Mouse (Mus musculus): ENCODE measurements around the gene Rasgef1b. TPM values are rescaled to one million over a fixed set of nuclear protein-coding genes. Genes with fewer than 3 reads are reported as not detected.

Gene Rasgef1b
- 25.9 and 30.5 TPM in 2 replicates for polyA plus RNA-seq (2016; fragmentation: Nextera tagmentation; extraction: Ambion mirVana)

GRCm38 (mm10) chr5:99728649-99729212 lies at the start of gene Rasgef1b:
Gene Rasgef1b (minus strand): TSS chr5:99729065.
- Histone ChIP-seq H3K27me3 (peaks cover 29% of the 10 kb centered on the region), H3K36me3 (no peaks in the 10 kb centered on the region), H3K4me3 (peak within 1 kb of the TSS; percentile 63), H3K9ac (peak within 1 kb of the TSS; percentile 68), H3K4me2 (replicated peaks) (peak within 1 kb of the TSS; percentile 100), H3K27ac (peak within 1 kb of the TSS; percentile 76), H3K4me1 (peaks cover 17% of the 10 kb centered on the region), H3K9me3 (replicated peaks) (no peaks in the 10 kb centered on the region)
- under 1% methylated on average over 46 of the region's 53 CpGs for WGBS
- ATAC-seq (ENCODE audit: low FRiP score): peak; percentile 94

GRCm38 (mm10) chr5:99775342-99775741 lies 46.5 kb upstream of the Rasgef1b start:
- Histone ChIP-seq H3K4me2 (replicated peaks) (no peak overlapping the region), H3K27ac (no peak overlapping the region), H3K9me3 (replicated peaks) (0 out of 2 replicates have a peak, but pooled peaks cover under 1% of the 10 kb centered on the region), H3K27me3 (no peaks in the 10 kb centered on the region), H3K36me3 (no peaks in the 10 kb centered on the region), H3K4me1 (0 out of 2 replicates have a peak, but pooled peaks cover 9% of the 10 kb centered on the region), H3K4me3 (no peak overlapping the region), H3K9ac (no peak overlapping the region)
- WGBS: 80% methylated on average over 16 of the region's 16 CpGs
- ATAC-seq (ENCODE audit: low FRiP score): no peak

DNA sequence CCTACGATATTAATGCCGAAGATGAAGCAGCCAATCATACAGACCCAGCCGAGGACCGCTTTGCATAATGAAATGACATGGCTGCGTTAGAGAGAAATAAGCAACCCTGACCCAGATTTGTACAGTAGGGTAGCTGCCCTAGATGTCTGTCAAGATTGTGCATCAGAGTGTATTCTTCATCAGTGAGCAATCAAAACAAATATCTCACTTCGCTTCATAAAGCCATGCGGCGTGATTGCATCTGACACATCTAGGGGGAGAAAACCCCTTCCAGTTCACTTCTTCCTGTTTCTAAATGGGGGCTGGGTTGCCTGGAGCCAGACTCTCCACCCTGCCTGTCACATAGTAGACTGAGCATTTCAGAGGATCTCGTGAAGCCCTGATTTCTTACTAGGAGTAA lies 44.4 kb upstream of the Rasgef1b start:
- WGBS: 67% methylated on average over 9 of the region's 9 CpGs
- Histone ChIP-seq H3K4me1 (0 out of 2 replicates have a peak, but pooled peaks cover 9% of the 10 kb centered on the region), H3K9me3 (replicated peaks) (0 out of 2 replicates have a peak, but pooled peaks cover 6% of the 10 kb centered on the region), H3K4me3 (no peak overlapping the region), H3K27me3 (no peaks in the 10 kb centered on the region), H3K27ac (no peak overlapping the region; the same call in 1 of the 2 replicates), H3K36me3 (no peaks in the 10 kb centered on the region), H3K9ac (no peak overlapping the region), H3K4me2 (replicated peaks) (no peak overlapping the region)
- peak; percentile 61; the same call in 1 of the 2 replicates for ATAC-seq (ENCODE audit: low FRiP score)

- H3K9me3 ChIP-seq (replicated peaks): no peaks in the 10 kb centered on the region
Measured at GRCm38 (mm10) chr5:99764246-99764645, 35.4 kb upstream of the Rasgef1b start.

DNA sequence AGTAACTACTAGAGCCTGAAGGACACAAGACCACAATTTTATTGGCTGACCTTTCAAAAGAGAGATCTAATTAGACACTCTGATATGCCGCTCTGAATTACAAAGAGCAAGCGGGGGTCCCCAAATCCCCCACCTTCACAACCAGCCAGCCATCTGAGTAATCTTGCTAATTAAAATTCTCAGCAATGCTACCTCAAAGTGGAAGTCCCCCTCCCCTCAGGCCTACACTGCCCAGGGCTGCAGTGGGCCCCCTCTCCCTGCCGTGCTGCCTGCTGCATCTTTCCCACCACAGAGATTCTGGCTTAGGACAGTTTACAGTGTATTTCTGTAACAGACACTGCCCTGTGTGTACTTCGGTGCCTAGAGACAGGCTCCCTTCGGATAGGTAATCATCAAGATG lies 30.0 kb upstream of the Rasgef1b start:
- Histone ChIP-seq H3K4me2 (replicated peaks) (no peak overlapping the region), H3K9me3 (replicated peaks) (no peaks in the 10 kb centered on the region), H3K4me1 (peaks cover 4% of the 10 kb centered on the region), H3K27me3 (no peaks in the 10 kb centered on the region), H3K4me3 (no peak overlapping the region), H3K9ac (no peak overlapping the region), H3K27ac (no peak overlapping the region), H3K36me3 (no peaks in the 10 kb centered on the region)
- 55% methylated on average over 5 of the region's 5 CpGs for WGBS
- ATAC-seq (ENCODE audit: low FRiP score): 0 out of 2 replicates have a peak, but pooled peaks have one; percentile 46

More at GRCm38 (mm10) chr5:99764246-99764645, 35.4 kb upstream of the Rasgef1b start:
- Histone ChIP-seq H3K4me2 (replicated peaks) (no peak overlapping the region), H3K27me3 (no peaks in the 10 kb centered on the region), H3K36me3 (no peaks in the 10 kb centered on the region), H3K9ac (no peak overlapping the region), H3K4me1 (no peaks in the 10 kb centered on the region), H3K27ac (no peak overlapping the region), H3K4me3 (no peak overlapping the region)
- no peak for ATAC-seq (ENCODE audit: low FRiP score)
- 77% methylated on average over 3 of the region's 3 CpGs for WGBS

GRCm38 (mm10) chr5:99753843-99754242 lies 25.0 kb upstream of the Rasgef1b start:
- H3K9ac ChIP-seq: no peak overlapping the region
- no peak overlapping the region for H3K4me2 ChIP-seq (replicated peaks)
- H3K27me3 ChIP-seq: no peaks in the 10 kb centered on the region
- peaks cover 2% of the 10 kb centered on the region for H3K4me1 ChIP-seq
- WGBS: 80% methylated on average over 12 of the region's 12 CpGs
- H3K27ac ChIP-seq: no peak overlapping the region
- no peaks in the 10 kb centered on the region for H3K36me3 ChIP-seq
- H3K9me3 ChIP-seq (replicated peaks): no peaks in the 10 kb centered on the region
- no peak overlapping the region for H3K4me3 ChIP-seq
- ATAC-seq (ENCODE audit: low FRiP score): no peak

- H3K4me1 ChIP-seq: no peaks in the 10 kb centered on the region
- H3K27me3 ChIP-seq: no peaks in the 10 kb centered on the region
- no peak overlapping the region for H3K4me2 ChIP-seq (replicated peaks)
- no peaks in the 10 kb centered on the region for H3K9me3 ChIP-seq (replicated peaks)
- no peak overlapping the region for H3K9ac ChIP-seq
- 76% methylated on average over 13 of the region's 13 CpGs for WGBS
- no peak for ATAC-seq (ENCODE audit: low FRiP score)
- H3K36me3 ChIP-seq: no peaks in the 10 kb centered on the region
- no peak overlapping the region for H3K27ac ChIP-seq
- H3K4me3 ChIP-seq: no peak overlapping the region
Measured at GRCm38 (mm10) chr5:99753368-99753767, 24.5 kb upstream of the Rasgef1b start.

DNA sequence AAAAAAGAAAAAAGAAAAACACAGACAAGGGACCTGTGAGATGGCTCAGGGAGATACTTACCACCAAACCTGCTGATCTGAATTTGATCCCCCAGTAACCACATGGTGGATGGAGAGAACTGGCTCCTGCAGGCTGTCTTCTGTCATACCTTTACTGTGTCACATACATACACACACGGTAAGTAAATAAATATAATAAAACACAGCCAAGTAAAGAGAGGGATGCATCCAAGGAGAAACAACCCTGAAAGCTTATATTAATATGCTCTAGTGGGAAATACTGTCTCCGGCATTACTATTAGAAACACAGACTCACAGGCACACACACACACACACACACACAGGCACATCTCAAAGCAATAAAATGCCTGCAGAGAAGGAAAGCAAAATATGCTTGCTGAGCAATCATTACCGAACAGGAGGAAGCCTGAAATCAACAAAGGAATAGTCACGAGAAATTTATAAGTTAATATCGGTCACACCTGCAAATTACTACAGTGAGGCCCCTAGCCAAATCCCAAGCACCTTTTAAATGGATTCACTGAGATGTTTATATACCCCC lies 23.9 kb upstream of the Rasgef1b start:
- no peaks in the 10 kb centered on the region for H3K4me1 ChIP-seq
- no peak overlapping the region for H3K27ac ChIP-seq
- no peak for ATAC-seq (ENCODE audit: low FRiP score)
- no peaks in the 10 kb centered on the region for H3K36me3 ChIP-seq
- no peak overlapping the region for H3K4me3 ChIP-seq
- no peak overlapping the region for H3K9ac ChIP-seq
- 76% methylated on average over 5 of the region's 5 CpGs for WGBS
- H3K9me3 ChIP-seq (replicated peaks): no peaks in the 10 kb centered on the region
- H3K4me2 ChIP-seq (replicated peaks): no peak overlapping the region
- H3K27me3 ChIP-seq: no peaks in the 10 kb centered on the region

- WGBS: 66% methylated on average over 10 of the region's 10 CpGs
- Histone ChIP-seq H3K4me1 (no peaks in the 10 kb centered on the region), H3K9ac (no peak overlapping the region), H3K27me3 (no peaks in the 10 kb centered on the region), H3K9me3 (replicated peaks) (no peaks in the 10 kb centered on the region), H3K4me3 (no peak overlapping the region), H3K27ac (no peak overlapping the region), H3K36me3 (no peaks in the 10 kb centered on the region), H3K4me2 (replicated peaks) (no peak overlapping the region)
- no peak for ATAC-seq (ENCODE audit: low FRiP score)
Measured at GRCm38 (mm10) chr5:99748417-99748816, 19.6 kb upstream of the Rasgef1b start.

GRCm38 (mm10) chr5:99746087-99746486 lies 17.2 kb upstream of the Rasgef1b start:
- Histone ChIP-seq H3K27me3 (no peaks in the 10 kb centered on the region), H3K27ac (no peak overlapping the region), H3K9me3 (replicated peaks) (no peaks in the 10 kb centered on the region), H3K4me1 (peaks cover 6% of the 10 kb centered on the region; the same call in 1 of the 2 replicates), H3K4me2 (replicated peaks) (no peak overlapping the region), H3K36me3 (no peaks in the 10 kb centered on the region), H3K9ac (no peak overlapping the region), H3K4me3 (no peak overlapping the region)
- ATAC-seq (ENCODE audit: low FRiP score): no peak
- 62% methylated on average over 7 of the region's 7 CpGs for WGBS

- Histone ChIP-seq H3K27me3 (peaks cover 3% of the 10 kb centered on the region; the same call in 1 of the 2 replicates), H3K36me3 (no peaks in the 10 kb centered on the region), H3K4me1 (peaks cover 16% of the 10 kb centered on the region), H3K4me2 (replicated peaks) (no peak overlapping the region), H3K4me3 (no peak overlapping the region), H3K27ac (no peak overlapping the region), H3K9me3 (replicated peaks) (no peaks in the 10 kb centered on the region), H3K9ac (no peak overlapping the region)
- 82% methylated on average over 7 of the region's 7 CpGs for WGBS
- no peak for ATAC-seq (ENCODE audit: low FRiP score)
Measured at GRCm38 (mm10) chr5:99742874-99743273, 14.0 kb upstream of the Rasgef1b start.

DNA sequence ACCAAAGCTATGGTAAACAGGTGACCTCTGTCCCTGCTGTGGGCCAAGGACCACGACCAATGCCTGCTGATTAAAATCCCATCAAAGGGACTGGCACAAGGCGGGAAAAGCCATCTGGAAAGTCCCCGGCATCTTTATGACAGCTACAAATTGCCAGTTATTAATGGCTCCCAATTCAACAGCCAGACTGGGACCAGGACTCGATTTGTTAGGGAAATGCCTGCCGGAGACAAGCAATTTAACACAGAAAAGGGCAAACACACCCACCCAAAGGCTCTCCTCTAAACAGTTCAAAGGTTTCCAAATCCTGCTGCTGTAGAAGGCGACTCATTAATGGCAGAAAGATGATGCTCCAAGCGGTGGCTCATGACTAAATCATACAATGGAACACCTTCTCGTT lies 13.2 kb upstream of the Rasgef1b start:
- WGBS: 31% methylated on average over 8 of the region's 8 CpGs
- Histone ChIP-seq H3K4me3 (no peak overlapping the region), H3K27me3 (peaks cover 3% of the 10 kb centered on the region; the same call in 1 of the 2 replicates), H3K4me1 (peaks cover 23% of the 10 kb centered on the region), H3K4me2 (replicated peaks) (no peak overlapping the region), H3K27ac (no peak overlapping the region), H3K36me3 (no peaks in the 10 kb centered on the region), H3K9ac (no peak overlapping the region), H3K9me3 (replicated peaks) (no peaks in the 10 kb centered on the region)
- ATAC-seq (ENCODE audit: low FRiP score): no peak
